Mouse (Mus musculus) bone marrow, adult 2 months (tissue): Measurements from ENCODE around the gene Mrps18a. TPM values are rescaled to one million over a fixed set of nuclear protein-coding genes. Genes with fewer than 3 reads are reported as not detected.

ENCODE experiments used
- H3K27ac ChIP-seq: fragments of 200-500 bp; 2 replicates; pipeline ENCODE4 v1.5.1; 2012; ENCODE audit warnings: low read depth, mild to moderate bottlenecking, control low read depth, inconsistent platforms, low read length; ENCODE audit not compliant: control insufficient read depth, poor library complexity, insufficient read depth
- H3K4me1 ChIP-seq: fragments of 200-500 bp; 2 replicates; pipeline ENCODE4 v1.6.1; 2011; ENCODE audit warnings: low read length; ENCODE audit not compliant: control insufficient read depth, insufficient read depth
- H3K4me3 ChIP-seq: fragments of 200-500 bp; replicated peaks from 2 replicates; pipeline ENCODE3; 2011; ENCODE audit warnings: mild to moderate bottlenecking, low read depth, low read length, control low read depth; ENCODE audit not compliant: control insufficient read depth
- CTCF ChIP-seq: fragments of 200-500 bp; IDR thresholded peaks from 2 replicates; pipeline ENCODE4 v1.5.1; 2011; ENCODE audit warnings: low read length, control low read depth; ENCODE audit not compliant: control insufficient read depth, insufficient read depth
- POLR2A ChIP-seq: fragments of 200-500 bp; IDR thresholded peaks from 2 replicates; pipeline ENCODE4 v1.6.1; 2011; ENCODE audit warnings: low read depth, mild to moderate bottlenecking, control low read depth, low read length, borderline replicate concordance; ENCODE audit not compliant: control insufficient read depth
- WGBS: fragments of 180-500 bp; shearing (Covaris S2); methylation state at CpG from one replicate; pipeline ENCODE4 v1.1.7; 2018; 5-methylcytosine and 5-hydroxymethylcytosine counted together
- polyA plus RNA-seq: library from polyadenylated mRNA; stranded (reverse); fragments of >200 nt; gene quantifications from 2 replicates; pipeline ENCODE4 v1.2.4, GENCODE M21; 2011; ENCODE audit warnings: low replicate concordance; ENCODE audit not compliant: missing spikeins, insufficient read depth, insufficient read length

Gene Mrps18a
- polyA plus RNA-seq, 1 experiment: 90.6 TPM

DNA sequence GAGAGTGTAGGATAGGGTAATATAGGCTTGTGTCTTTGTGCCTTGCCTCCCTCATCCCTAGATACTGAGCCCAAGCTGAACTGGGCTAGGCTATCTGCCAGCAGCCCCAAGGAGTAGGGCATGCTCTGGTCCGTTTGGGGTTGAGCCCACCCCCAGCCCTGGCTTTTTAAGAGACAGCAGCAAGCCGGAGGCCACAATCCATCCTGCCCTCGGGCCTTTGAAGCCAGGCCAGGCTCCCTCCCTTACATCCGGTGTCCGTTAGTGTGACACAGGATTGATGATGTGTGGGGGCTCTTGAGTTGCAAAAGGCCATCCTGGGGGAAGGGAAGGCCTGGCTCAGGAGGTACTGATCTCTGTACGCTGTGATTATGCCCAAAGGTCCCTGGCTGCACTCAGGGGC lies 15.8 kb downstream of the Mrps18a start:
- Histone ChIP-seq H3K27ac (no peak overlapping the region), H3K4me3 (no peak overlapping the region), H3K4me1 (no peaks in the 10 kb centered on the region)
- TF ChIP-seq CTCF: no peak
- TF ChIP-seq POLR2A: no peak
- WGBS: 88% methylated on average over 6 of the region's 6 CpGs

GRCm38 (mm10) chr17:46127814-46128493 lies 17.2 kb downstream of the Mrps18a start:
- Histone ChIP-seq H3K27ac (no peak overlapping the region), H3K4me1 (no peaks in the 10 kb centered on the region), H3K4me3 (no peak overlapping the region)
- WGBS: 80% methylated on average over 6 of the region's 6 CpGs
- TF ChIP-seq POLR2A (no peak), CTCF (no peak)

GRCm38 (mm10) chr17:46129741-46130498 lies 19.1 kb downstream of the Mrps18a start:
- 83% methylated on average over 13 of the region's 13 CpGs for WGBS
- no peaks in the 10 kb centered on the region for H3K4me1 ChIP-seq

DNA sequence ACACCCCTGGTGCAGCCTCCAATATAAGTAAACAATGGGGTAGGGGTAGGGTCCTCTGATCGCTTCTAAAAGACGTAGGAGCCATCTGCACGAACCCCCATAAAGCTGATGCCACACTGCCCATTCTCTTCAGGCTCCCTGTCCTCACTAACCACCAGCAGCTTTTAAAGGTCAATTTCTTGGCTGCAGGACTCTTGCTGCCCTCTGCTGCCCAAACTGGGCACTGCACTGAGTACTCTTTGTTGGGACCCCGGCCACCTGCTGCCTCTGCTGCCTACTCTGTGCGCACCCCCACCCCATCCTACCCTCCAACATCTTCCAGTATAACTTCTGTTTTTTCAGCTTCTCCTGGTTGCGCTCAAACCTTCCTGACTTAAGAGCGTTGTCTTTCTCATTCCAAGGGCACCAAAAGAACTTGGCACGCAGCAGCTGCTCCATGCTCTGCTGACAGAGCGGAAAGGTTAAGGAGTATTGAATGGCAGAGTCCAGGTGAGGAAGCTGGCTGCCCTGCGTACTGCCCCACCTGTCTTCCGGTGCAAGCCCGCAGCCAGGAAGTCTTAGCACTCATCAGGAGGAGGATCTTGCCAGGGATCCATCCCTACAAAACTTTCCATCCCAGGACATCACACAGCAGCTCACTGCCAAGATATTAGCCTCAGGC lies 21.4 kb downstream of the Mrps18a start:
- no peak overlapping the region for H3K4me3 ChIP-seq
- TF ChIP-seq POLR2A (no peak), CTCF (peak; percentile 86)
- H3K4me1 ChIP-seq: no peaks in the 10 kb centered on the region
- H3K27ac ChIP-seq: no peak overlapping the region
- WGBS: 24% methylated on average over 12 of the region's 12 CpGs

More at GRCm38 (mm10) chr17:46129741-46130498, 19.1 kb downstream of the Mrps18a start:
- no peak for TF ChIP-seq POLR2A
- TF ChIP-seq CTCF: no peak
- H3K4me3 ChIP-seq: no peak overlapping the region
- no peak overlapping the region for H3K27ac ChIP-seq

DNA sequence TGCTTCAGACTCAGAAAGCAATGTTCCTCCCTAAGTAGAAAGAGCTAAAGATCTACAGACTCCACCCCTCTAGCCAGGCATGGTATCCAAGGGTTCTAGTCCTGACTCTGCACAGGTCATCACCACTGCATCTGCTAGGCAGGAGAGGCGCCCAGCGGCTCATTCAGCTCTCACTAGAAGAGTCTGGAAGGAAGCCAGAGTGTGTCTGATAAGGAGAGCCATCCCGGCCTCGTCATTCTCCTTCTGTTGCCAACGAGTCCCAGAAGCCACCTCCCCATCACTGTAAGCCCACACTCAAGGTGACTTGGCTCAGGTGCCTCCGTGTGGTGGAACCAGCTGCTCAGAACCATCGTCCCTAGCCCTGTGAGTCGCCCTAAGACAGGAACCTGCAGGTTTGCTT lies 22.1 kb downstream of the Mrps18a start:
- H3K27ac ChIP-seq: no peak overlapping the region

DNA sequence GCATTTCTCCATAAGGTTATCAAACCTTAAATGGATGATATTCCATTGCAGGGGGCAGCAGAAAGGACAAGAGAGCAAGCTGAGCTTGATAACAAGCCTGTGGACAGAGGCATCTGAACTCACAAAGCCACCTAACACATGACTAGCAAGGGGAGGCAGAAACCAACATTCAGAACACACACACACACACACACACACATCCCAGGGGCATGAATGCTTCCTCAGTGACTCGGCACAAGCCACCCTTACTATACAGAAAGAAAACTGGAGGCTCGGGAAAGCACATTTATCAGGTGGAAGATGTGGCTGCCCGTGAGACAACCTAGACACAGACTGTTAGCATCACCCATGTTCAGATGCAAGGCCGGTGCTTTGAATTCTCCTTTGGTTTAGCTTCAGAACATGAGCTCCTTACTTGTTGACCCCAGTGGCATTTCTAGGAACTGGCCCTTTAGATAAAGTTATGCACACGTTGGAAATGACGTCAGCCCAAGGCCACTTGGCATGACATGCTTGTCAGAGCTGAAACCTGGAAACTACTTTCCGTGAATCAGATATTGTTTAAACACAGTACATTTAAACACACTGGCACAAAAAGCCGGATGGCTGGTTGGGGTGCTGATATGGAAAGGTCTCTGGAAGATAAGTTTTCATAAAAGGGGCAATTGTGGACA lies 27.9 kb downstream of the Mrps18a start:
- H3K4me3 ChIP-seq: no peak overlapping the region
- WGBS: 46% methylated on average over 8 of the region's 8 CpGs
- no peak overlapping the region for H3K27ac ChIP-seq
- peaks cover 6% of the 10 kb centered on the region; the same call in 1 of the 2 replicates for H3K4me1 ChIP-seq
- TF ChIP-seq CTCF (no peak), POLR2A (no peak)

More for the DNA sequence above, 22.1 kb downstream of the Mrps18a start:
- H3K4me1 ChIP-seq: no peaks in the 10 kb centered on the region
- H3K4me3 ChIP-seq: no peak overlapping the region
- 70% methylated on average over 8 of the region's 8 CpGs for WGBS
- no peak for TF ChIP-seq CTCF
- TF ChIP-seq POLR2A: no peak

GRCm38 (mm10) chr17:46139872-46140271 lies 29.1 kb downstream of the Mrps18a start:
- TF ChIP-seq CTCF (no peak), POLR2A (no peak)
- no peak overlapping the region for H3K27ac ChIP-seq
- no peak overlapping the region for H3K4me3 ChIP-seq
- H3K4me1 ChIP-seq: peaks cover 6% of the 10 kb centered on the region; the same call in 1 of the 2 replicates
- WGBS: 48% methylated on average over 3 of the region's 3 CpGs
